Mouse (Mus musculus): ENCODE measurements around the gene Gm17019. TPM values are rescaled to one million over a fixed set of nuclear protein-coding genes. Genes with fewer than 3 reads are reported as not detected.
"Not testable (repeated sequence)": the region's sequence is repeated elsewhere in the genome, so short reads cannot be mapped to it uniquely, and the experiment has no call there.

Gene Gm17019
- polyA plus RNA-seq (2014; fragmentation: Nextera tagmentation; extraction: Ambion mirVana) = not detected in 2 replicates

DNA sequence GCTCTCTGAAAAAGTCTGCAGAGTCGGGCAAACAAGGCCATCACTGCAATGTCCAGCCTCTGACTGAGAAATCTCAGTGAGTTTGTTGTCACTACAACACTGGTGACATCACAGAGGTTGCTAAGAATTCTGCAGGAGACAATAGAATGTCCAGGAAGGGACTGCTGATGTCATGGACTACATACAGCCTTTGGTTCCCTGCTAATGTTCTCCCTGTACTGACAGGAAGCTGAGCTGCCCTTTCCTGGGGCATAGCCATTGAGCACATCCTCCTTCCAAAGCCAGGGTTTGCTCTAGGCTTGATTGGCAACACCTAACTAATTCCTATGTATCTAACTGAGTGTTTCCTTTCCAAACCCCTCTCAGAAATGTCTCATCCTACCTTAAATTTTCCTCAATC, at the start of gene Gm17019:
Gene Gm17019 (minus strand): TSS at position 101 of the 400 bp plus-strand sequence.
- not testable (repeated sequence) for H3K27ac ChIP-seq (ENCODE audit: low read depth)
- WGBS = 32% methylated on average over 1 of the region's 1 CpGs

DNA sequence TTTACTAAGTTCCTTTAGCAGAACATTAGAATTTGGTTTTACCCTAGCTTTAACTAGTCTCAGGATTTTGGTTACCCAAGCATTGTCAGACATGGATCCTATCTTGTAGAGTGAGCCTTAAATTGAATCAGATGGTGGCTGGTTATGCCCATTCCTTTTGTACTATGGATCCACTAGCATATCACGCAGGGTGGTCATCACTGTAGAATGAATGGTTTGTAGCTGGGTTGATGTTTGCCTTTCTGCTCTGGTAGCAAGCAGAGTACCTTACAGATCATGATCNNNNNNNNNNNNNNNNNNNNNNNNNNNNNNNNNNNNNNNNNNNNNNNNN, 29.6 kb upstream of the Gm17019 start:
- H3K4me3 ChIP-seq (ENCODE audit: low read depth, low read length); H3K9ac ChIP-seq (ENCODE audit: low read length); H3K27me3 ChIP-seq (replicated peaks; ENCODE audit: control insufficient read depth, insufficient read depth, low read length); H3K36me3 ChIP-seq (ENCODE audit: control insufficient read depth, insufficient read depth, low read length); ATAC-seq (replicated peaks; ENCODE audit: low FRiP score, low TSS enrichment, low read depth); H3K4me1 ChIP-seq (replicated peaks; ENCODE audit: control insufficient read depth, insufficient read depth, low read length); H3K27ac ChIP-seq (ENCODE audit: low read depth); H3K9me3 ChIP-seq (ENCODE audit: control insufficient read depth, low read length); H3K4me2 ChIP-seq (ENCODE audit: low read length): not testable (repeated sequence)
- peak; percentile 18 for DNase-seq (ENCODE audit: low spot score)
- WGBS = 80% methylated on average over 1 of the region's 1 CpGs

More for the DNA sequence above, at the start of gene Gm17019:
- ATAC-seq (replicated peaks; ENCODE audit: low FRiP score, low TSS enrichment, low read depth); H3K4me2 ChIP-seq (ENCODE audit: low read length); H3K27me3 ChIP-seq (replicated peaks; ENCODE audit: control insufficient read depth, insufficient read depth, low read length); DNase-seq (ENCODE audit: low spot score); H3K9ac ChIP-seq (ENCODE audit: low read length); H3K36me3 ChIP-seq (ENCODE audit: control insufficient read depth, insufficient read depth, low read length); H3K4me3 ChIP-seq (ENCODE audit: low read depth, low read length); H3K9me3 ChIP-seq (ENCODE audit: control insufficient read depth, low read length); H3K4me1 ChIP-seq (replicated peaks; ENCODE audit: control insufficient read depth, insufficient read depth, low read length): not testable (repeated sequence)

- WGBS = 80% methylated on average over 4 of the region's 4 CpGs
- not testable (repeated sequence) for H3K4me3 ChIP-seq (ENCODE audit: low read depth, low read length); H3K27ac ChIP-seq (ENCODE audit: low read depth); H3K27me3 ChIP-seq (replicated peaks; ENCODE audit: control insufficient read depth, insufficient read depth, low read length); H3K4me1 ChIP-seq (replicated peaks; ENCODE audit: control insufficient read depth, insufficient read depth, low read length); H3K9me3 ChIP-seq (ENCODE audit: control insufficient read depth, low read length); H3K9ac ChIP-seq (ENCODE audit: low read length); H3K4me2 ChIP-seq (ENCODE audit: low read length); H3K36me3 ChIP-seq (ENCODE audit: control insufficient read depth, insufficient read depth, low read length)
- ATAC-seq (replicated peaks; ENCODE audit: low FRiP score, low TSS enrichment, low read depth) (peak; percentile 81; the same call in 1 of the 2 replicates), DNase-seq (ENCODE audit: low spot score) (peak; percentile 27)
Observed at GRCm38 (mm10) chr5:15061638-15062384, 29.0 kb upstream of the Gm17019 start.

- H3K4me2 ChIP-seq (ENCODE audit: low read length); H3K27ac ChIP-seq (ENCODE audit: low read depth); H3K9ac ChIP-seq (ENCODE audit: low read length); DNase-seq (ENCODE audit: low spot score); H3K27me3 ChIP-seq (replicated peaks; ENCODE audit: control insufficient read depth, insufficient read depth, low read length); H3K36me3 ChIP-seq (ENCODE audit: control insufficient read depth, insufficient read depth, low read length); H3K4me1 ChIP-seq (replicated peaks; ENCODE audit: control insufficient read depth, insufficient read depth, low read length); H3K9me3 ChIP-seq (ENCODE audit: control insufficient read depth, low read length); H3K4me3 ChIP-seq (ENCODE audit: low read depth, low read length): not testable (repeated sequence)
- ATAC-seq (replicated peaks; ENCODE audit: low FRiP score, low TSS enrichment, low read depth) = 0 out of 2 replicates have a peak, but pooled peaks have one; percentile 15
- 75% methylated on average over 10 of the region's 10 CpGs for WGBS
Observed at GRCm38 (mm10) chr5:15054151-15055025, 21.6 kb upstream of the Gm17019 start.

- 85% methylated on average over 7 of the region's 8 CpGs for WGBS
Observed at GRCm38 (mm10) chr5:15053606-15053962, 20.8 kb upstream of the Gm17019 start.

GRCm38 (mm10) chr5:15052945-15053605, 20.3 kb upstream of the Gm17019 start:
- not testable (repeated sequence) for H3K9me3 ChIP-seq (ENCODE audit: control insufficient read depth, low read length); H3K27me3 ChIP-seq (replicated peaks; ENCODE audit: control insufficient read depth, insufficient read depth, low read length); H3K4me2 ChIP-seq (ENCODE audit: low read length); H3K9ac ChIP-seq (ENCODE audit: low read length); H3K4me1 ChIP-seq (replicated peaks; ENCODE audit: control insufficient read depth, insufficient read depth, low read length); H3K36me3 ChIP-seq (ENCODE audit: control insufficient read depth, insufficient read depth, low read length); H3K4me3 ChIP-seq (ENCODE audit: low read depth, low read length); H3K27ac ChIP-seq (ENCODE audit: low read depth)
- 81% methylated on average over 4 of the region's 4 CpGs for WGBS
- peak; percentile 53; the same call in 1 of the 2 replicates for ATAC-seq (replicated peaks; ENCODE audit: low FRiP score, low TSS enrichment, low read depth)
- DNase-seq (ENCODE audit: low spot score) = peak; percentile 46

More at GRCm38 (mm10) chr5:15053606-15053962, 20.8 kb upstream of the Gm17019 start:
- not testable (repeated sequence) for H3K9ac ChIP-seq (ENCODE audit: low read length); H3K27ac ChIP-seq (ENCODE audit: low read depth); H3K36me3 ChIP-seq (ENCODE audit: control insufficient read depth, insufficient read depth, low read length); H3K4me3 ChIP-seq (ENCODE audit: low read depth, low read length); H3K4me1 ChIP-seq (replicated peaks; ENCODE audit: control insufficient read depth, insufficient read depth, low read length); DNase-seq (ENCODE audit: low spot score); H3K9me3 ChIP-seq (ENCODE audit: control insufficient read depth, low read length); H3K27me3 ChIP-seq (replicated peaks; ENCODE audit: control insufficient read depth, insufficient read depth, low read length); H3K4me2 ChIP-seq (ENCODE audit: low read length)
- peak; percentile 40; the same call in 1 of the 2 replicates for ATAC-seq (replicated peaks; ENCODE audit: low FRiP score, low TSS enrichment, low read depth)

GRCm38 (mm10) chr5:15050807-15051206, 18.0 kb upstream of the Gm17019 start:
- H3K27me3 ChIP-seq (replicated peaks; ENCODE audit: control insufficient read depth, insufficient read depth, low read length); H3K27ac ChIP-seq (ENCODE audit: low read depth); H3K9me3 ChIP-seq (ENCODE audit: control insufficient read depth, low read length); H3K4me3 ChIP-seq (ENCODE audit: low read depth, low read length); H3K9ac ChIP-seq (ENCODE audit: low read length); H3K4me1 ChIP-seq (replicated peaks; ENCODE audit: control insufficient read depth, insufficient read depth, low read length); H3K36me3 ChIP-seq (ENCODE audit: control insufficient read depth, insufficient read depth, low read length); H3K4me2 ChIP-seq (ENCODE audit: low read length): not testable (repeated sequence)
- WGBS = 79% methylated on average over 2 of the region's 2 CpGs
- ATAC-seq (replicated peaks; ENCODE audit: low FRiP score, low TSS enrichment, low read depth) (peak; percentile 81; the same call in 1 of the 2 replicates), DNase-seq (ENCODE audit: low spot score) (peak; percentile 15)

- WGBS = 91% methylated on average over 6 of the region's 9 CpGs
- not testable (repeated sequence) for H3K4me3 ChIP-seq (ENCODE audit: low read depth, low read length); DNase-seq (ENCODE audit: low spot score); H3K9ac ChIP-seq (ENCODE audit: low read length); H3K27ac ChIP-seq (ENCODE audit: low read depth); H3K4me1 ChIP-seq (replicated peaks; ENCODE audit: control insufficient read depth, insufficient read depth, low read length); H3K4me2 ChIP-seq (ENCODE audit: low read length); H3K27me3 ChIP-seq (replicated peaks; ENCODE audit: control insufficient read depth, insufficient read depth, low read length); H3K9me3 ChIP-seq (ENCODE audit: control insufficient read depth, low read length); H3K36me3 ChIP-seq (ENCODE audit: control insufficient read depth, insufficient read depth, low read length)
- 0 out of 2 replicates have a peak, but pooled peaks have one; percentile 36 for ATAC-seq (replicated peaks; ENCODE audit: low FRiP score, low TSS enrichment, low read depth)
Observed at GRCm38 (mm10) chr5:15044830-15045767, 12.3 kb upstream of the Gm17019 start.
